8 mouse cellular contexts compared by ENCODE assay signal in genomic region chr12:83578896-83579569, GRCm38 (mm10). TPM values are rescaled to one million over a fixed set of nuclear protein-coding genes. Genes with fewer than 3 reads are reported as not detected.
A peak's percentile ranks its signal among the peaks of the same experiment; 100 is the strongest.
DNase-seq lines count a peak whose midpoint lies in the region; ATAC-seq and TF ChIP-seq lines count a peak whose summit lies in the region.

No protein-coding gene starts in this region.

- H3K4me1 ChIP-seq in lung, postnatal 0 days (ENCODE audit: insufficient read depth, low read depth, low read length) = no peaks in the 10 kb centered on the region
- H3K4me1 ChIP-seq in stomach, embryonic 14.5 days (ENCODE audit: control insufficient read depth, insufficient read depth, low read length) = no peaks in the 10 kb centered on the region

- H3K4me2 ChIP-seq in lung, postnatal 0 days (replicated peaks; ENCODE audit: low read depth, low read length) = no peak overlapping the region
- H3K4me2 ChIP-seq in stomach, embryonic 14.5 days (replicated peaks; ENCODE audit: low read depth, low read length) = no peak overlapping the region

- no peaks in the 10 kb centered on the region for H3K9me3 ChIP-seq in lung, postnatal 0 days (ENCODE audit: low read length)
- no peaks in the 10 kb centered on the region for H3K9me3 ChIP-seq in stomach, embryonic 14.5 days (ENCODE audit: control insufficient read depth, low read depth, low read length)

- peaks cover 13% of the 10 kb centered on the region; the same call in 1 of the 2 replicates for H3K36me3 ChIP-seq in lung, postnatal 0 days (ENCODE audit: insufficient read depth, low read length)
- peaks cover 19% of the 10 kb centered on the region; the same call in 1 of the 2 replicates for H3K36me3 ChIP-seq in stomach, embryonic 14.5 days (ENCODE audit: control insufficient read depth, insufficient read depth, low read length)

- no peak for DNase-seq in lung, postnatal 0 days (ENCODE audit: low spot score)
- no peak for DNase-seq in lung, postnatal 25 days (ENCODE audit: low spot score)
- DNase-seq in c-Kit-negative CD71-positive TER-119-positive erythroid progenitor cells, embryonic 14.5 days (ENCODE audit: low read depth, low spot score) = peak; percentile 76
- peak; percentile 91 for DNase-seq in kidney, adult 9 months
- DNase-seq in layer of hippocampus, postnatal 36 days = no peak
- no peak for DNase-seq in cerebellum, postnatal 36 days

- no peak for TF ChIP-seq EP300 in lung, postnatal 0 days (IDR thresholded peaks at IDR 0.05)

- WGBS in lung, postnatal 0 days = 35% methylated on average over 3 of the region's 3 CpGs
- whole genome bisulfite sequencing in stomach, embryonic 14.5 days = 32% methylated on average over 3 of the region's 3 CpGs

- no peak overlapping the region for H3K9ac ChIP-seq in lung, postnatal 0 days (replicated peaks; ENCODE audit: low read depth)
- no peak overlapping the region for H3K9ac ChIP-seq in stomach, embryonic 14.5 days (replicated peaks; ENCODE audit: low read depth, low read length)

- H3K4me3 ChIP-seq in lung, postnatal 0 days (ENCODE audit: low read depth, low read length) = no peak overlapping the region
- H3K4me3 ChIP-seq in stomach, embryonic 14.5 days (ENCODE audit: low read depth, low read length) = no peak overlapping the region

- TF ChIP-seq CTCF in lung, postnatal 0 days (IDR thresholded peaks at IDR 0.05) = no peak

- H3K27me3 ChIP-seq in lung, postnatal 0 days (replicated peaks; ENCODE audit: insufficient read depth, low read length) = no peaks in the 10 kb centered on the region
- H3K27me3 ChIP-seq in stomach, embryonic 14.5 days (ENCODE audit: control insufficient read depth, insufficient read depth, low read length) = no peaks in the 10 kb centered on the region

- ATAC-seq in lung, postnatal 0 days = peak; percentile 26; the same call in 1 of the 2 replicates
- ATAC-seq in stomach, embryonic 14.5 days (ENCODE audit: insufficient number of reproducible peaks, insufficient read depth, low FRiP score, low read depth) = peak; percentile 90
- ATAC-seq in frontal cortex, adult (ENCODE audit: low TSS enrichment) = no peak

- H3K27ac ChIP-seq in lung, postnatal 0 days (ENCODE audit: low read length) = no peak overlapping the region
- H3K27ac ChIP-seq in stomach, embryonic 14.5 days (ENCODE audit: low read length) = peak overlapping the region; percentile 22; the same call in 1 of the 2 replicates

RNA-seq across cellular contexts. Expression of gene Zfyve1, which starts 18.0 kb away (rescaled TPM):
- polyA plus RNA-seq in lung, postnatal 0 days (2015; fragmentation: Nextera tagmentation; extraction: Ambion mirVana) = 12.7 and 13.7 TPM in 2 replicates
- 15.9 and 17.5 TPM in 2 replicates for polyA plus RNA-seq in stomach, embryonic 14.5 days (2014; fragmentation: Nextera tagmentation; extraction: Ambion mirVana)
- 10 to 100 TPM; 46.5 to 48.0 TPM for total RNA-seq in layer of hippocampus, postnatal 36 days (2021)

RNA-seq across cellular contexts. Expression of gene Rbm25, which starts 52.0 kb away (rescaled TPM):
- polyA plus RNA-seq in lung, postnatal 0 days (2015; fragmentation: Nextera tagmentation; extraction: Ambion mirVana) = 138 and 153 TPM in 2 replicates
- 258 and 285 TPM in 2 replicates for polyA plus RNA-seq in stomach, embryonic 14.5 days (2014; fragmentation: Nextera tagmentation; extraction: Ambion mirVana)
- 100 to 1,000 TPM; 112 to 133 TPM for total RNA-seq in layer of hippocampus, postnatal 36 days (2021)

RNA-seq across cellular contexts. Expression of gene Dcaf4, which starts 58.8 kb away (rescaled TPM):
- 10.4 and 11.3 TPM in 2 replicates for polyA plus RNA-seq in lung, postnatal 0 days (2015; fragmentation: Nextera tagmentation; extraction: Ambion mirVana)
- polyA plus RNA-seq in stomach, embryonic 14.5 days (2014; fragmentation: Nextera tagmentation; extraction: Ambion mirVana) = 35.7 and 37.3 TPM in 2 replicates
- 10 to 100 TPM; 26.4 to 32.1 TPM for total RNA-seq in layer of hippocampus, postnatal 36 days (2021)

Comparison
In these comparisons a context has a peak if more than half of its experiments do, and no peak if none do; other contexts are left out.
1. DNase-seq: peak in c-Kit-negative CD71-positive TER-119-positive erythroid progenitor cells, embryonic 14.5 days (single experiment) and kidney, adult 9 months (single experiment); none in lung, postnatal 0 days (single experiment), lung, postnatal 25 days (single experiment), layer of hippocampus, postnatal 36 days (0 of 2) and cerebellum, postnatal 36 days (0 of 2).